Mouse (Mus musculus): ENCODE data around the gene Mroh2b. TPM values are rescaled to one million over a fixed set of nuclear protein-coding genes. Genes with fewer than 3 reads are reported as not detected.

Gene Mroh2b
- polyA plus RNA-seq (2015; fragmentation: Nextera tagmentation; extraction: Ambion mirVana) = not detected in 2 replicates

DNA sequence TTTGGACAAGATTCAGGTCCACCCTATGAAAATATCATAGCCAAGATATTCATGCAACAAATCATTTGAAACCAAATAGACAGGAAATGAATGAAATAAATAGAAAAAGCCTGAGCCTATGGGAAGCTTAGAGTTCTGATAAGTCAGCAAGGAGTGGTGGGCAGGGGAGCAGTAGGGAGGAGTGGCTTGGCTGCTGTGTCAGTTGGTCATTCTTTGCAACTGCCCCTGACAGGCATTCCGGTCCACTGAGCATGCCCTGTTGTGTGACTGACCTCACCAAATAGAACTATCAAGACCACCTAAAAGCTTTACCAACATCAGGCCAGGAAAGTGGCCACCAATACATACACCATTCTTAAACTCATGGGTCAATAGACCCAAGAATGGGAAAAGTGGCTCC lies at the start of gene Mroh2b:
TSS of gene Mroh2b (plus strand) at position 301 of the 400 bp plus-strand sequence.
- H3K27ac ChIP-seq (ENCODE audit: low read depth) = no peak within 1 kb of the TSS
- no peak within 1 kb of the TSS for H3K4me2 ChIP-seq (ENCODE audit: low read depth, low read length)
- no peak within 1 kb of the TSS for H3K9ac ChIP-seq (replicated peaks)
- H3K27me3 ChIP-seq (ENCODE audit: insufficient read depth, low read length) = no peaks in the 10 kb centered on the region
- H3K9me3 ChIP-seq (ENCODE audit: low read length) = no peaks in the 10 kb centered on the region
- TF ChIP-seq CTCF (IDR thresholded peaks at IDR 0.05; ENCODE audit: low read depth) (no peak), EP300 (IDR thresholded peaks at IDR 0.05; ENCODE audit: low read depth) (no peak)
- H3K36me3 ChIP-seq (replicated peaks; ENCODE audit: insufficient read depth, low read length) = no peaks in the 10 kb centered on the region
- no peak within 1 kb of the TSS for H3K4me3 ChIP-seq (ENCODE audit: low read depth, low read length)
- ATAC-seq (no peak), DNase-seq (no peak)
- H3K4me1 ChIP-seq (ENCODE audit: insufficient read depth) = no peaks in the 10 kb centered on the region
- 76% methylated on average over 1 of the region's 1 CpGs for WGBS (ENCODE audit: insufficient replicate concordance)

DNA sequence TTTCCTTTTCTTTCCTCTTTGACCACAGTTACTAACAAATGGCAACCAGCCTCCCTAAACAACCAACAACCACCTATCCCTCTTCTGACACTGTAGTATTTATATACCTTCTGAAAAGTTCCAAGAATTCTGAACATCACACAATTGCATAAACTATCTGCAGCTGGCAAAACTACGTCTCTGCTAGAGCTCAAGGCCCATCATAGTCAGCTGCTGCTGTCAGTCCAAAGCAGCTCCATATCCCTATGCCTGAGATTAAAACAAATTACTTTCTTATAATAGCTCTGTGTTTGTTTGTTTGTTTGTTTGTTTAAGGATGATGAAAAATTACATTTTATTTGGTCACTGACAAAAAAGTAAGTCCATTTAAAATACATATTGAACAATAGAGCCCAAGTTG lies 48.5 kb upstream of the Mroh2b start:
- TF ChIP-seq CTCF (IDR thresholded peaks at IDR 0.05; ENCODE audit: low read depth) (no peak), EP300 (IDR thresholded peaks at IDR 0.05; ENCODE audit: low read depth) (no peak)
- no peak overlapping the region for H3K9ac ChIP-seq (replicated peaks)
- no peaks in the 10 kb centered on the region for H3K27me3 ChIP-seq (ENCODE audit: insufficient read depth, low read length)
- 75% methylated on average over 1 of the region's 1 CpGs for WGBS (ENCODE audit: insufficient replicate concordance)
- no peaks in the 10 kb centered on the region for H3K9me3 ChIP-seq (ENCODE audit: low read length)
- no peak overlapping the region for H3K27ac ChIP-seq (ENCODE audit: low read depth)
- H3K4me3 ChIP-seq (ENCODE audit: low read depth, low read length) = no peak overlapping the region
- H3K4me1 ChIP-seq (ENCODE audit: insufficient read depth) = no peaks in the 10 kb centered on the region
- no peak overlapping the region for H3K4me2 ChIP-seq (ENCODE audit: low read depth, low read length)
- H3K36me3 ChIP-seq (replicated peaks; ENCODE audit: insufficient read depth, low read length) = no peaks in the 10 kb centered on the region
- ATAC-seq = no peak
- DNase-seq = no peak

DNA sequence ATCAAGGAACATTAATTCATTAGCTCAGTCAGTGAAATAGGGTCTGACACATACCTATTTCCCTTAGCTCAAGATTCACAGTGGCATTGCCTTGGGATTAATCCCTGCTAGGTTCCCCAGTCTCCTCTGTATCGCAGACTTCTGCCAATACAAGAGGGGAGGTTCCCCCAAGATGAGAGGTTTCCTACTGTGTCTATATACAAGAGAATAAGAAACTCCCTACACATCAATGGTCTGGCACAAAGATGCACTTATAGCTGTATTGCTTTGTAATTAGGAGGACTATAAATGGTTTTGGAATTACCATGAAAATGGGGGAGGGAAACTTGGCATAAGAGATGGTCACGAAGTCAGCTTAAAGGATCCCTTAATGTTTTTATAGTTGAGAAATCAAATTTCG lies 3.6 kb upstream of the Mroh2b start:
- no peaks in the 10 kb centered on the region for H3K27me3 ChIP-seq (ENCODE audit: insufficient read depth, low read length)
- WGBS (ENCODE audit: insufficient replicate concordance) = 58% methylated on average over 3 of the region's 3 CpGs

DNA sequence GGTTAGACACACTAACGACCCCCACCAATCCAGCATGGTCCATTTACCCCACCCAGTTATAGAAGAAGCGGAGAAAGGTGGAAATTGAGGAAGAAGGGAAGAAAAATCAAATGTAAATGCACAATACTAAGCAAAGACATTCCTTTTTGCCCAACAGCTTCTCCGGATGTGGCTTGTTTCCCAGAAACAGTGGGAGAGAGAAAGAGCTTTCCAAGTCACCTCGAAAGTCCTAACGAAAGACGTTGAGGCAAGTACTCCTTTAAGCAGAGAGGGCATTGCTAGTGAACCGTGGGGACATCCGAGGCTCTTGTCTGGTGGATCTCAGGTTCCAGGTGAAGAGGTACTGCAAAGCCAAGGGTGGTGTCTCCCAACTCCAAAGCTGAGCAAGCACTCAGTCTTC lies 36.2 kb downstream of the Mroh2b start:
- no peaks in the 10 kb centered on the region for H3K27me3 ChIP-seq (ENCODE audit: insufficient read depth, low read length)
- WGBS (ENCODE audit: insufficient replicate concordance) = 84% methylated on average over 8 of the region's 8 CpGs
- no peaks in the 10 kb centered on the region for H3K4me1 ChIP-seq (ENCODE audit: insufficient read depth)
- DNase-seq = no peak
- H3K9me3 ChIP-seq (ENCODE audit: low read length) = no peaks in the 10 kb centered on the region
- no peaks in the 10 kb centered on the region for H3K36me3 ChIP-seq (replicated peaks; ENCODE audit: insufficient read depth, low read length)
- H3K4me3 ChIP-seq (ENCODE audit: low read depth, low read length) = no peak overlapping the region
- no peak overlapping the region for H3K4me2 ChIP-seq (ENCODE audit: low read depth, low read length)
- H3K27ac ChIP-seq (ENCODE audit: low read depth) = no peak overlapping the region
- TF ChIP-seq EP300 (IDR thresholded peaks at IDR 0.05; ENCODE audit: low read depth) = no peak
- no peak for TF ChIP-seq CTCF (IDR thresholded peaks at IDR 0.05; ENCODE audit: low read depth)
- no peak for ATAC-seq
- H3K9ac ChIP-seq (replicated peaks) = no peak overlapping the region

More for the DNA sequence above, 3.6 kb upstream of the Mroh2b start:
- DNase-seq (no peak), ATAC-seq (no peak)
- H3K4me2 ChIP-seq (ENCODE audit: low read depth, low read length) = no peak overlapping the region
- H3K9me3 ChIP-seq (ENCODE audit: low read length) = no peaks in the 10 kb centered on the region
- no peak for TF ChIP-seq EP300 (IDR thresholded peaks at IDR 0.05; ENCODE audit: low read depth)
- no peak for TF ChIP-seq CTCF (IDR thresholded peaks at IDR 0.05; ENCODE audit: low read depth)
- no peak overlapping the region for H3K9ac ChIP-seq (replicated peaks)
- no peaks in the 10 kb centered on the region for H3K36me3 ChIP-seq (replicated peaks; ENCODE audit: insufficient read depth, low read length)
- H3K4me1 ChIP-seq (ENCODE audit: insufficient read depth) = no peaks in the 10 kb centered on the region
- no peak overlapping the region for H3K4me3 ChIP-seq (ENCODE audit: low read depth, low read length)
- no peak overlapping the region for H3K27ac ChIP-seq (ENCODE audit: low read depth)

DNA sequence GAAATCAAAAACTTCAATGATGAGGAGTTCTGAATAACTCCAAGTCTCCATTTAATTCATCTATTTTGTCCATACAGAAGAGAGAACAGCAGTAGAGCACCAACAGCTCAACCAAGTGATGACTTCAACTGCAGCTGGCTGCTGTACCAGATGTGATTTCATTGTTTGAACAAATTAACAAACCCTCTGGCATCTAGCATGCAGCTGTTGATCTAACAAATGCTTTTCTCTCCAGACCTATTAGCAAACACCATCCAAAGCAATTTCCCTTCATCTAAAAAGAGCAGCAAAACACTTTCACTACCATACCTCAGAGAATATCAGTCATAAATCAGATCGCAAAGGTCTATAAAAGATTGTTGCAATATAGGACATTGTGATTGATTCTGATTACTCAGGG lies 74.8 kb downstream of the Mroh2b start:
- DNase-seq (no peak), ATAC-seq (no peak)
- H3K4me3 ChIP-seq (ENCODE audit: low read depth, low read length) = no peak overlapping the region
- H3K36me3 ChIP-seq (replicated peaks; ENCODE audit: insufficient read depth, low read length) = no peaks in the 10 kb centered on the region
- 94% methylated on average over 1 of the region's 1 CpGs for WGBS (ENCODE audit: insufficient replicate concordance)
- H3K9ac ChIP-seq (replicated peaks) = no peak overlapping the region
- H3K4me1 ChIP-seq (ENCODE audit: insufficient read depth) = no peaks in the 10 kb centered on the region
- no peak overlapping the region for H3K4me2 ChIP-seq (ENCODE audit: low read depth, low read length)
- no peaks in the 10 kb centered on the region for H3K9me3 ChIP-seq (ENCODE audit: low read length)
- TF ChIP-seq CTCF (IDR thresholded peaks at IDR 0.05; ENCODE audit: low read depth) (no peak), EP300 (IDR thresholded peaks at IDR 0.05; ENCODE audit: low read depth) (no peak)
- H3K27ac ChIP-seq (ENCODE audit: low read depth) = no peak overlapping the region
- no peaks in the 10 kb centered on the region for H3K27me3 ChIP-seq (ENCODE audit: insufficient read depth, low read length)

DNA sequence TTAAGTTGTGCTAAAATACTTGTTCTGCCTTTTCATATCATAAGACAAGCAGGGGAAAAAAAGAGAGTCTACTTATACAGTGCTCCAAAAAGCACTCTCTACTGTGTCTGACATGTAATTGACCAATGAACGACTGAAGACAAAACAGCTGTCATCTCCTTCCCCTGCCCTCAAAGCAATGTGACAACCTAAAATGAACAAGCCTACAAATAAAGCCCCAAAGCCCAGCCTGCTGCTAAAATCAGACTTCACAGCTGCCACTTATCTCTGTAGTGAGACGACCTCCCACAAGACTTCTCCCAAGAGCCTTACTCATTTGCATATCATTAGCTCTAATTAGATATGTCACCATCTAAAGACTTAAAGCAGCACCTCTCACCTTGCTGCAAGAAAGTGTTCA lies 104.4 kb downstream of the Mroh2b start:
- no peak overlapping the region for H3K4me3 ChIP-seq (ENCODE audit: low read depth, low read length)
- no peaks in the 10 kb centered on the region for H3K27me3 ChIP-seq (ENCODE audit: insufficient read depth, low read length)
- H3K36me3 ChIP-seq (replicated peaks; ENCODE audit: insufficient read depth, low read length) = no peaks in the 10 kb centered on the region
- H3K4me2 ChIP-seq (ENCODE audit: low read depth, low read length) = no peak overlapping the region
- 39% methylated on average over 2 of the region's 2 CpGs for WGBS (ENCODE audit: insufficient replicate concordance)
- DNase-seq = no peak
- ATAC-seq = no peak
- H3K9me3 ChIP-seq (ENCODE audit: low read length) = no peaks in the 10 kb centered on the region
- no peak overlapping the region for H3K27ac ChIP-seq (ENCODE audit: low read depth)
- H3K9ac ChIP-seq (replicated peaks) = no peak overlapping the region
- no peaks in the 10 kb centered on the region for H3K4me1 ChIP-seq (ENCODE audit: insufficient read depth)
- TF ChIP-seq EP300 (IDR thresholded peaks at IDR 0.05; ENCODE audit: low read depth) (no peak), CTCF (IDR thresholded peaks at IDR 0.05; ENCODE audit: low read depth) (no peak)
